Mouse (Mus musculus): Measurements from ENCODE around the gene Gm527.

Gm527 gene

GRCm38 (mm10) chr12:64917578-64918471, at the start of gene Gm527:
Gene Gm527 (plus strand): TSS chr12:64917906.
- DNase-seq = peak; percentile 98

- DNase-seq = no peak
These were observed 46.6 kb upstream of the Gm527 start for GRCm38 (mm10) chr12:64871103-64871502.

- DNase-seq = peak; percentile 62
These were observed 20.5 kb upstream of the Gm527 start for GRCm38 (mm10) chr12:64897060-64897730.

GRCm38 (mm10) chr12:64902506-64902905, 15.2 kb upstream of the Gm527 start:
- DNase-seq = peak; percentile 20

GRCm38 (mm10) chr12:64903186-64903585, 14.5 kb upstream of the Gm527 start:
- no peak for DNase-seq

GRCm38 (mm10) chr12:64912996-64913395, 4.7 kb upstream of the Gm527 start:
- no peak for DNase-seq

GRCm38 (mm10) chr12:64916735-64917134, 971 bp upstream of the Gm527 start:
- DNase-seq = no peak

- DNase-seq = peak; percentile 8
These were observed 19.8 kb downstream of the Gm527 start for GRCm38 (mm10) chr12:64937493-64937892.

- no peak for DNase-seq
These were observed 46.9 kb downstream of the Gm527 start for GRCm38 (mm10) chr12:64964560-64964959.

- DNase-seq = peak; percentile 98
These were observed 47.7 kb downstream of the Gm527 start, which contains the start of the genes Klhl28 and Togaram1 for GRCm38 (mm10) chr12:64965124-64966026. Gene Klhl28 (minus strand): TSS chr12:64965534. Gene Togaram1 (plus strand): TSS chr12:64965804.

GRCm38 (mm10) chr12:64966101-64966631, 48.5 kb downstream of the Gm527 start:
- peak; percentile 51 for DNase-seq

GRCm38 (mm10) chr12:64966652-64967435, 49.1 kb downstream of the Gm527 start:
- peak; percentile 21 for DNase-seq

GRCm38 (mm10) chr12:64967470-64967869, 49.8 kb downstream of the Gm527 start:
- DNase-seq = peak; percentile 21

GRCm38 (mm10) chr12:64968067-64968466, 50.4 kb downstream of the Gm527 start:
- no peak for DNase-seq

GRCm38 (mm10) chr12:64971399-64971798, 53.7 kb downstream of the Gm527 start:
- DNase-seq = no peak

GRCm38 (mm10) chr12:64972063-64972462, 54.4 kb downstream of the Gm527 start:
- DNase-seq = no peak
